Mouse (Mus musculus) intestine, embryonic 15.5 days (tissue): Measurements from ENCODE around the gene Pnldc1. TPM values are rescaled to one million over a fixed set of nuclear protein-coding genes. Genes with fewer than 3 reads are reported as not detected.

Experiments
- ATAC-seq: fragments of 200-750 bp; cut with Nextera tagmentation; 2 replicates; pipeline ENCODE4 v1.8.0; 2017; ENCODE audit warnings: moderate TSS enrichment, moderate library complexity
- H3K27ac ChIP-seq: fragments of 300-500 bp; sonication (generic); 2 replicates; pipeline ENCODE4 v1.5.1; 2015; ENCODE audit warnings: mild to moderate bottlenecking, inconsistent platforms
- H3K27me3 ChIP-seq: fragments of 300-500 bp; sonication (generic); replicated peaks from 2 replicates; pipeline ENCODE4 v1.6.1; 2015; ENCODE audit warnings: inconsistent platforms
- H3K36me3 ChIP-seq: fragments of 300-500 bp; sonication (generic); 2 replicates; pipeline ENCODE4 v1.6.1; 2015; ENCODE audit warnings: inconsistent platforms
- H3K4me1 ChIP-seq: fragments of 300-500 bp; sonication (generic); replicated peaks from 2 replicates; pipeline ENCODE4 v1.6.1; 2015; ENCODE audit warnings: inconsistent platforms
- H3K4me2 ChIP-seq: fragments of 300-500 bp; sonication (generic); replicated peaks from 2 replicates; pipeline ENCODE4 v1.6.1; 2015; ENCODE audit warnings: mild to moderate bottlenecking, inconsistent platforms
- H3K4me3 ChIP-seq: fragments of 300-500 bp; sonication (generic); replicated peaks from 2 replicates; pipeline ENCODE4 v1.5.1; 2015; ENCODE audit warnings: inconsistent platforms
- H3K9ac ChIP-seq: fragments of 300-500 bp; sonication (generic); 2 replicates; pipeline ENCODE4 v1.6.1; 2015; ENCODE audit warnings: inconsistent platforms
- H3K9me3 ChIP-seq: fragments of 300-500 bp; sonication (generic); 2 replicates; pipeline ENCODE4 v1.6.1; 2016; ENCODE audit warnings: inconsistent platforms
- WGBS: fragments of 180-500 bp; shearing (Covaris S2); methylation state at CpG from one replicate; pipeline ENCODE4 v1.1.7; 2015; 5-methylcytosine and 5-hydroxymethylcytosine counted together
- polyA plus RNA-seq: library from polyadenylated mRNA; unstranded; fragments of >200 nt; fragmentation: Nextera tagmentation; extraction: Ambion mirVana; gene quantifications from 2 replicates; pipeline ENCODE4 v1.2.1, GENCODE M21; 2015

Pnldc1 gene
- polyA plus RNA-seq, 1 experiment from 2014 or later: 0.62 TPM

- Histone ChIP-seq H3K4me2 (no peak overlapping the region), H3K4me1 (peaks cover 2% of the 10 kb centered on the region; the same call in 1 of the 2 replicates), H3K9ac (no peak overlapping the region), H3K27me3 (no peaks in the 10 kb centered on the region), H3K9me3 (no peaks in the 10 kb centered on the region), H3K4me3 (no peak overlapping the region), H3K27ac (no peak overlapping the region), H3K36me3 (no peaks in the 10 kb centered on the region)
- ATAC-seq: no peak
- 65% methylated on average over 16 of the region's 16 CpGs for WGBS
Measured at GRCm38 (mm10) chr17:12872275-12873028, 37.6 kb downstream of the Pnldc1 start.

DNA sequence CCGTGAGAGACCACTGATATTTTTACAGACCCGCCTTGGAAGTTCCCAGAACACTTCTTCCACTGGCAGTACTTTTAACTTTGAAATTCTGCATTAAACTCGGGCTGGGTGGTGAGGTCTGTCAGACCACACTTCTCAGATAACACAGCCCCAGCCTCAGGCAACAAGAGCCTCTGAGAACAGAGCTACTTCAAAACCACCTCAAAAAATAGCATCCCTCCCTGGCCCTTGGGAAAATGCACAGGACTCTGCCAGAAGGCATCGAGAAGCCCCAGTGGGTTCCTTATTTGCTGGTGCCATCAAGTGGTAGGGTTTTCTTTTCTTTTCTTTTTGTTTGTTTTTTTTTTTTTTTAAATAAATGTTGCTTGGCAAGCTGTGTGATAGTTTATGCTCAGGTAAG is 41.4 kb downstream of the Pnldc1 start:
- Histone ChIP-seq H3K4me1 (peaks cover 2% of the 10 kb centered on the region; the same call in 1 of the 2 replicates), H3K4me3 (no peak overlapping the region), H3K36me3 (no peaks in the 10 kb centered on the region), H3K9ac (no peak overlapping the region), H3K9me3 (no peaks in the 10 kb centered on the region), H3K4me2 (no peak overlapping the region), H3K27me3 (no peaks in the 10 kb centered on the region), H3K27ac (no peak overlapping the region)
- WGBS: 20% methylated on average over 4 of the region's 4 CpGs
- no peak for ATAC-seq

- H3K27ac ChIP-seq: no peak within 1 kb of the TSS
- H3K4me3 ChIP-seq: no peak within 1 kb of the TSS
- peaks cover 2% of the 10 kb centered on the region; the same call in 1 of the 2 replicates for H3K4me1 ChIP-seq
- no peak within 1 kb of the TSS for H3K4me2 ChIP-seq
- no peaks in the 10 kb centered on the region for H3K9me3 ChIP-seq
- ATAC-seq: no peak
- H3K9ac ChIP-seq: no peak within 1 kb of the TSS
- H3K27me3 ChIP-seq: no peaks in the 10 kb centered on the region
- WGBS: 19% methylated on average over 2 of the region's 2 CpGs
- no peaks in the 10 kb centered on the region for H3K36me3 ChIP-seq
Measured at GRCm38 (mm10) chr17:12868043-12868442, 42.0 kb downstream of the Pnldc1 start, which contains the start of gene Mas1. Mas1 (minus strand) TSS chr17:12868143.

DNA sequence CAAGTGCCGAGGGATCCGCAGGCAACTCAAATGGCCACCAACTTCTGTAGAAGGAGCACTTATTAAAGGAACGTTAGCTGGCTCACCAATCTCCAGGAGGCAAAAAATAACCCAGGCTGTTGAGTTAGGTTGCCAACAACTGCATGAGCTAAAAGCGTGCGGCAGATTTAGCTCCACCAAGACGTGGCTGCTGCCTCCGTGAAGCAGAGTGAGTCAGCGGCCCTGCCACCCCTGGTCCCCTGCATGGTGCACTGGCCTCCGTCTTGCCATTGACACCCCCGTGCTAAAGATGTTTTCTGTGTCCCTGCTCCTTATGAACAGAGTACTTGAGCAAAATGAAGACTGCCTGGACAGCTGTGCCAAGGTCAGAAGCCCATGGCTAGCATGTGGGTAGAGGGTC is 43.2 kb downstream of the Pnldc1 start:
- ATAC-seq: no peak
- WGBS: 85% methylated on average over 10 of the region's 10 CpGs

DNA sequence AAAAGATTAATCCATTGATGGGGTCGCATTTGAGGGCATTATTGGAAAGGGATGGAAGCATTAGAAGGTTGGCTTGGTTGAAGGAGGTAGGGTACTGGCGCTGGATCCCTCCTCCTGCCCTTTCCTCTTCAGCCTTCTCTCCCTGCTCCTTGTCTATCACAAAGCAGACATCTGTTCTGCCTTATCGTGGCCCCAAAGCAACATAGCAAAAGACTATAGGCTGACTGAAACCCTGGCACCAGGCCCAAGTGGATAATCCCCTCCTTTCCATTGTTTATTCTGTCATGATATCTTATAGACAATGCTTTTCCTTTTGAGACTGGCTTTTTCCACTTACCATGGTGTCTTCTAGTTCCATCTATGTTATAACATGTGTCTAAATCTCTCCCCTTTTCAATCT is 44.6 kb downstream of the Pnldc1 start:
- Histone ChIP-seq H3K27ac (no peak overlapping the region), H3K27me3 (no peaks in the 10 kb centered on the region), H3K4me3 (no peak overlapping the region), H3K4me2 (no peak overlapping the region), H3K36me3 (no peaks in the 10 kb centered on the region), H3K9ac (no peak overlapping the region), H3K9me3 (no peaks in the 10 kb centered on the region), H3K4me1 (peaks cover 2% of the 10 kb centered on the region; the same call in 1 of the 2 replicates)
- no peak for ATAC-seq
- WGBS: 55% methylated on average over 3 of the region's 3 CpGs

More for the DNA sequence above, 43.2 kb downstream of the Pnldc1 start:
- H3K4me3 ChIP-seq: no peak overlapping the region
- no peaks in the 10 kb centered on the region for H3K36me3 ChIP-seq
- H3K4me2 ChIP-seq: no peak overlapping the region
- H3K27ac ChIP-seq: no peak overlapping the region
- no peaks in the 10 kb centered on the region for H3K27me3 ChIP-seq
- peaks cover 2% of the 10 kb centered on the region; the same call in 1 of the 2 replicates for H3K4me1 ChIP-seq
- no peak overlapping the region for H3K9ac ChIP-seq
- no peaks in the 10 kb centered on the region for H3K9me3 ChIP-seq

- H3K9me3 ChIP-seq: no peaks in the 10 kb centered on the region
- H3K4me3 ChIP-seq: no peak overlapping the region
- no peaks in the 10 kb centered on the region for H3K27me3 ChIP-seq
- no peak overlapping the region for H3K9ac ChIP-seq
- no peaks in the 10 kb centered on the region for H3K36me3 ChIP-seq
- peaks cover 2% of the 10 kb centered on the region; the same call in 1 of the 2 replicates for H3K4me1 ChIP-seq
- H3K27ac ChIP-seq: no peak overlapping the region
- H3K4me2 ChIP-seq: no peak overlapping the region
- ATAC-seq: no peak
Measured at GRCm38 (mm10) chr17:12864111-12864510, 45.9 kb downstream of the Pnldc1 start.

- Histone ChIP-seq H3K9ac (no peak overlapping the region), H3K9me3 (no peaks in the 10 kb centered on the region), H3K27me3 (no peaks in the 10 kb centered on the region), H3K4me1 (no peaks in the 10 kb centered on the region), H3K4me3 (no peak overlapping the region), H3K27ac (no peak overlapping the region), H3K4me2 (no peak overlapping the region), H3K36me3 (no peaks in the 10 kb centered on the region)
- ATAC-seq: no peak
- 67% methylated on average over 8 of the region's 8 CpGs for WGBS
Measured at GRCm38 (mm10) chr17:12859006-12859520, 51.0 kb downstream of the Pnldc1 start.

- Histone ChIP-seq H3K4me3 (no peak overlapping the region), H3K27ac (no peak overlapping the region), H3K27me3 (no peaks in the 10 kb centered on the region), H3K4me2 (no peak overlapping the region), H3K9ac (no peak overlapping the region), H3K4me1 (no peaks in the 10 kb centered on the region), H3K9me3 (no peaks in the 10 kb centered on the region), H3K36me3 (no peaks in the 10 kb centered on the region)
- WGBS: 57% methylated on average over 4 of the region's 4 CpGs
- no peak for ATAC-seq
Measured at GRCm38 (mm10) chr17:12858072-12858471, 52.0 kb downstream of the Pnldc1 start.

- WGBS: 32% methylated on average over 3 of the region's 3 CpGs
- Histone ChIP-seq H3K4me3 (no peak overlapping the region), H3K27ac (no peak overlapping the region), H3K9ac (no peak overlapping the region), H3K4me1 (no peaks in the 10 kb centered on the region), H3K4me2 (no peak overlapping the region), H3K27me3 (no peaks in the 10 kb centered on the region), H3K9me3 (no peaks in the 10 kb centered on the region), H3K36me3 (no peaks in the 10 kb centered on the region)
- no peak for ATAC-seq
Measured at GRCm38 (mm10) chr17:12857395-12857794, 52.6 kb downstream of the Pnldc1 start.

- Histone ChIP-seq H3K27ac (no peak overlapping the region), H3K27me3 (no peaks in the 10 kb centered on the region; the same call in 1 of the 2 replicates), H3K36me3 (no peaks in the 10 kb centered on the region), H3K4me1 (no peaks in the 10 kb centered on the region), H3K9ac (no peak overlapping the region), H3K9me3 (no peaks in the 10 kb centered on the region), H3K4me2 (no peak overlapping the region), H3K4me3 (no peak overlapping the region)
- no peak for ATAC-seq
- WGBS: 94% methylated on average over 11 of the region's 11 CpGs
Measured at GRCm38 (mm10) chr17:12854386-12854785, 55.6 kb downstream of the Pnldc1 start.

DNA sequence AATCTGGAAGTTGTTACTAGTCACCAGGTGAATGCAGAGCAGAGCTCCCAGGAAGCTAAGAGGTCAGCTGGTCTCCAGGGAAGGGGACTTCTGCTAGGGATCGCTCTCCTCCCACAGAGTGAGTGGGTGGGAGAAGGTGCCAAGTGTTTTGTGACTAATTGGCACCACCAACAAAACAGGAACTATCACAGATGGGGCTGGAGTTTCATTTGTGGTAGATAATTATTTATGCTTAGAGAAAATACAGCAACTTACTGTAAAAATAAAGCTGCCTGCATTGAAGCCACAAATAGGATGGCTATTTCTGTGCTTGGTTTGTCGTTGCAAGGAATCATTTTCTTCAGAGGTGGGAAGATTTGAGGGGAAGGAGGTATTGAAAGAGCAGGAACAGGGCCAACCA is 56.2 kb downstream of the Pnldc1 start:
- no peak for ATAC-seq
- H3K4me3 ChIP-seq: no peak overlapping the region
- H3K9ac ChIP-seq: no peak overlapping the region
- no peaks in the 10 kb centered on the region for H3K9me3 ChIP-seq
- H3K27me3 ChIP-seq: no peaks in the 10 kb centered on the region; the same call in 1 of the 2 replicates
- H3K27ac ChIP-seq: no peak overlapping the region
- 80% methylated on average over 2 of the region's 2 CpGs for WGBS
- H3K4me2 ChIP-seq: no peak overlapping the region
- H3K36me3 ChIP-seq: no peaks in the 10 kb centered on the region
- no peaks in the 10 kb centered on the region for H3K4me1 ChIP-seq

- no peak overlapping the region for H3K4me3 ChIP-seq
- H3K9me3 ChIP-seq: no peaks in the 10 kb centered on the region
- H3K9ac ChIP-seq: no peak overlapping the region
- H3K4me2 ChIP-seq: no peak overlapping the region
- H3K4me1 ChIP-seq: no peaks in the 10 kb centered on the region
- H3K27ac ChIP-seq: no peak overlapping the region
- H3K36me3 ChIP-seq: no peaks in the 10 kb centered on the region
- WGBS: 82% methylated on average over 11 of the region's 11 CpGs
- H3K27me3 ChIP-seq: no peaks in the 10 kb centered on the region; the same call in 1 of the 2 replicates
- ATAC-seq: no peak
Measured at GRCm38 (mm10) chr17:12851689-12852088, 58.3 kb downstream of the Pnldc1 start.
